Mouse (Mus musculus) lung, embryonic 16.5 days (tissue): ENCODE measurements around the gene Adamtsl2. TPM values are rescaled to one million over a fixed set of nuclear protein-coding genes. Genes with fewer than 3 reads are reported as not detected.

Experiments used
- ATAC-seq: fragments of 200-750 bp; cut with Nextera tagmentation; 2 replicates; pipeline ENCODE4 v1.8.0; 2017; ENCODE audit warnings: low read depth, mild to moderate bottlenecking, moderate library complexity
- H3K27ac ChIP-seq: fragments of 300-500 bp; sonication (generic); 2 replicates; pipeline ENCODE4 v1.5.1; 2014; ENCODE audit warnings: mild to moderate bottlenecking, control low read depth, low read length
- H3K27me3 ChIP-seq: fragments of 300-500 bp; sonication (generic); 2 replicates; pipeline ENCODE4 v1.6.1; 2014; ENCODE audit warnings: low read depth, low read length, mixed read lengths; ENCODE audit not compliant: control insufficient read depth, insufficient read depth
- H3K36me3 ChIP-seq: fragments of 300-500 bp; sonication (generic); 2 replicates; pipeline ENCODE4 v1.6.1; 2014; ENCODE audit warnings: low read length; ENCODE audit not compliant: control insufficient read depth, insufficient read depth
- H3K4me1 ChIP-seq: fragments of 300-500 bp; sonication (generic); replicated peaks from 2 replicates; pipeline ENCODE4 v1.6.1; 2014; ENCODE audit warnings: low read length, mixed read lengths; ENCODE audit not compliant: control insufficient read depth, insufficient read depth
- H3K4me2 ChIP-seq: fragments of 300-500 bp; sonication (generic); 2 replicates; pipeline ENCODE4 v1.6.1; 2014; ENCODE audit warnings: low read depth, low read length, control low read depth
- H3K4me3 ChIP-seq: fragments of 300-500 bp; sonication (generic); 2 replicates; pipeline ENCODE4 v1.5.1; 2014; ENCODE audit warnings: mild to moderate bottlenecking, low read length, control low read depth
- H3K9ac ChIP-seq: fragments of 300-500 bp; sonication (generic); 2 replicates; pipeline ENCODE4 v1.6.1; 2014; ENCODE audit warnings: low read length, control low read depth
- H3K9me3 ChIP-seq: fragments of 300-500 bp; sonication (generic); 2 replicates; pipeline ENCODE4 v1.6.1; 2016; ENCODE audit warnings: low read length; ENCODE audit not compliant: control insufficient read depth
- WGBS: fragments of 180-500 bp; shearing (Covaris S2); extraction: QIAGEN DNeasy Blood & Tissue Kit; methylation state at CpG from one replicate; pipeline ENCODE4 v1.1.7; 2014; 5-methylcytosine and 5-hydroxymethylcytosine counted together
- polyA plus RNA-seq: library from polyadenylated mRNA; unstranded; fragments of >200 nt; fragmentation: Nextera tagmentation; extraction: Ambion mirVana; gene quantifications from 2 replicates; pipeline ENCODE4 v1.2.1, GENCODE M21; 2015

Adamtsl2 gene
- 27.9 and 28.4 TPM in 2 replicates for polyA plus RNA-seq

GRCm38 (mm10) chr2:27079152-27079584 lies at the start of gene Adamtsl2:
TSS of gene Adamtsl2 (plus strand) at chr2:27079379.
- H3K4me1 ChIP-seq = peaks cover 39% of the 10 kb centered on the region
- peak within 1 kb of the TSS; percentile 52 for H3K4me2 ChIP-seq
- no peaks in the 10 kb centered on the region for H3K36me3 ChIP-seq
- peak within 1 kb of the TSS; percentile 77 for H3K27ac ChIP-seq
- no peaks in the 10 kb centered on the region for H3K9me3 ChIP-seq
- WGBS = under 1% methylated on average over 10 of the region's 10 CpGs
- 0 out of 2 replicates have a peak, but pooled peaks cover 5% of the 10 kb centered on the region for H3K27me3 ChIP-seq
- H3K9ac ChIP-seq = peak within 1 kb of the TSS; percentile 45
- ATAC-seq = peak; percentile 85
- H3K4me3 ChIP-seq = peak within 1 kb of the TSS; percentile 39

- Histone ChIP-seq H3K4me3 (no peak overlapping the region), H3K4me2 (no peak overlapping the region), H3K9ac (no peak overlapping the region), H3K4me1 (peaks cover 5% of the 10 kb centered on the region), H3K27ac (no peak overlapping the region), H3K36me3 (no peaks in the 10 kb centered on the region), H3K27me3 (no peaks in the 10 kb centered on the region), H3K9me3 (no peaks in the 10 kb centered on the region)
- no peak for ATAC-seq
- WGBS = 42% methylated on average over 2 of the region's 2 CpGs
Observed at GRCm38 (mm10) chr2:27032361-27032760, 46.8 kb upstream of the Adamtsl2 start.

- H3K9ac ChIP-seq = no peak overlapping the region
- WGBS = 69% methylated on average over 3 of the region's 3 CpGs
- no peak overlapping the region for H3K4me3 ChIP-seq
- no peak for ATAC-seq
- H3K27ac ChIP-seq = no peak overlapping the region
- H3K4me1 ChIP-seq = no peaks in the 10 kb centered on the region; the same call in 1 of the 2 replicates
- no peaks in the 10 kb centered on the region for H3K27me3 ChIP-seq
- no peak overlapping the region for H3K4me2 ChIP-seq
- H3K36me3 ChIP-seq = no peaks in the 10 kb centered on the region
- no peaks in the 10 kb centered on the region for H3K9me3 ChIP-seq
Observed at GRCm38 (mm10) chr2:27036003-27036402, 43.2 kb upstream of the Adamtsl2 start.

GRCm38 (mm10) chr2:27037008-27037407 lies 42.2 kb upstream of the Adamtsl2 start:
- Histone ChIP-seq H3K27me3 (no peaks in the 10 kb centered on the region), H3K4me3 (no peak overlapping the region), H3K9me3 (no peaks in the 10 kb centered on the region), H3K4me2 (no peak overlapping the region), H3K9ac (no peak overlapping the region), H3K4me1 (no peaks in the 10 kb centered on the region; the same call in 1 of the 2 replicates), H3K36me3 (no peaks in the 10 kb centered on the region), H3K27ac (peak overlapping the region; percentile 1; the same call in 1 of the 2 replicates)
- 60% methylated on average over 4 of the region's 4 CpGs for WGBS
- peak; percentile 53; the same call in 1 of the 2 replicates for ATAC-seq

GRCm38 (mm10) chr2:27038596-27038995 lies 40.6 kb upstream of the Adamtsl2 start:
- Histone ChIP-seq H3K4me2 (no peak overlapping the region), H3K9me3 (no peaks in the 10 kb centered on the region), H3K27ac (no peak overlapping the region), H3K36me3 (no peaks in the 10 kb centered on the region), H3K9ac (no peak overlapping the region), H3K4me3 (no peak overlapping the region), H3K4me1 (no peaks in the 10 kb centered on the region; the same call in 1 of the 2 replicates), H3K27me3 (no peaks in the 10 kb centered on the region)
- WGBS = 0% methylated on average over 3 of the region's 3 CpGs
- ATAC-seq = peak; percentile 29; the same call in 1 of the 2 replicates

- H3K4me3 ChIP-seq = no peak overlapping the region
- H3K9me3 ChIP-seq = no peaks in the 10 kb centered on the region
- H3K9ac ChIP-seq = no peak overlapping the region
- H3K4me1 ChIP-seq = peaks cover 4% of the 10 kb centered on the region; the same call in 1 of the 2 replicates
- no peak overlapping the region for H3K27ac ChIP-seq
- no peaks in the 10 kb centered on the region for H3K27me3 ChIP-seq
- H3K36me3 ChIP-seq = no peaks in the 10 kb centered on the region
- no peak overlapping the region for H3K4me2 ChIP-seq
- 0% methylated on average over 1 of the region's 1 CpGs for WGBS
- ATAC-seq = no peak
Observed at GRCm38 (mm10) chr2:27039286-27039685, 39.9 kb upstream of the Adamtsl2 start.

GRCm38 (mm10) chr2:27042131-27042844 lies 36.9 kb upstream of the Adamtsl2 start:
- Histone ChIP-seq H3K4me1 (peaks cover 9% of the 10 kb centered on the region; the same call in 1 of the 2 replicates), H3K9ac (no peak overlapping the region), H3K36me3 (no peaks in the 10 kb centered on the region), H3K27me3 (no peaks in the 10 kb centered on the region), H3K27ac (no peak overlapping the region), H3K4me3 (no peak overlapping the region), H3K9me3 (no peaks in the 10 kb centered on the region), H3K4me2 (no peak overlapping the region)
- no peak for ATAC-seq
- 64% methylated on average over 8 of the region's 8 CpGs for WGBS

- Histone ChIP-seq H3K9ac (no peak overlapping the region), H3K4me1 (peaks cover 9% of the 10 kb centered on the region; the same call in 1 of the 2 replicates), H3K4me2 (no peak overlapping the region), H3K9me3 (no peaks in the 10 kb centered on the region), H3K27me3 (no peaks in the 10 kb centered on the region), H3K27ac (no peak overlapping the region), H3K36me3 (no peaks in the 10 kb centered on the region), H3K4me3 (no peak overlapping the region)
- WGBS = 24% methylated on average over 3 of the region's 3 CpGs
- peak; percentile 72 for ATAC-seq
Observed at GRCm38 (mm10) chr2:27043461-27043860, 35.7 kb upstream of the Adamtsl2 start.

- no peak overlapping the region for H3K4me2 ChIP-seq
- H3K9ac ChIP-seq = no peak overlapping the region
- no peaks in the 10 kb centered on the region for H3K36me3 ChIP-seq
- no peak for ATAC-seq
- H3K27me3 ChIP-seq = no peaks in the 10 kb centered on the region
- no peak overlapping the region for H3K27ac ChIP-seq
- H3K4me1 ChIP-seq = peaks cover 9% of the 10 kb centered on the region; the same call in 1 of the 2 replicates
- WGBS = 64% methylated on average over 4 of the region's 4 CpGs
- no peaks in the 10 kb centered on the region for H3K9me3 ChIP-seq
- H3K4me3 ChIP-seq = no peak overlapping the region
Observed at GRCm38 (mm10) chr2:27044166-27044565, 35.0 kb upstream of the Adamtsl2 start.
